Mouse (Mus musculus): ENCODE measurements around the gene Plpp2.

DNA sequence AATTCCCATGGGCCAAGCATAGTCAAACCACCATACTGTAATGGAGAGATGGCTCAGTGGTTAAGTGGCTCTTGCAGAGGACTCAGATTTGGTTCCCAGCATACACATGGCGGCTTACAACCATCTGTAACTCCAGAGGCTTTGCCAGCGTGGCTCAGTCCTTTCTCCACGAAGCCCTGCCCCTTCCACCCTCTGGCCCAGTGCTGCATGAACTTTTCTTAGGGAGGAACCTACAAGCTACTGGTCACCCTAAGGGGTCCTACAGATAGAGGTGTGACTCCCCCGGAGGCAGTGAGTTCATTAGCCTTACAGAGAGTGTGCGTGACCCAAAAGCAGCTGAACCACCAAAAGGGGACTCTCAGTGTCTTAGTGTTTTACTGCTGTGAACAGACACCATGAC lies 23.4 kb upstream of the Plpp2 start:
- TF ChIP-seq POLR2A (IDR thresholded peaks at IDR 0.05; ENCODE audit: low read depth, low read length) (no peak), CTCF (IDR thresholded peaks at IDR 0.05; ENCODE audit: borderline replicate concordance, insufficient read depth, low read length) (no peak)

All from embryonic fibroblast, embryonic 13.5 days (primary cell).